In genomic region chr10:42092500-42092899, GRCm38 (mm10) we compare ENCODE assay signal across 8 mouse cellular contexts.
DNase-seq lines count a peak whose midpoint lies in the region; ATAC-seq and TF ChIP-seq lines count a peak whose summit lies in the region.

No protein-coding gene starts in this region.

- no peaks in the 10 kb centered on the region for H3K36me3 ChIP-seq in heart, embryonic 11.5 days (ENCODE audit: control insufficient read depth, insufficient read depth, low read length)
- no peaks in the 10 kb centered on the region for H3K36me3 ChIP-seq in forebrain, embryonic 12.5 days (replicated peaks)

- 10% methylated on average over 6 of the region's 6 CpGs for WGBS in cerebellum, adult 2 months
- 67% methylated on average over 6 of the region's 6 CpGs for whole genome bisulfite sequencing in heart, embryonic 11.5 days (ENCODE audit: insufficient replicate concordance)
- whole genome bisulfite sequencing in forebrain, embryonic 12.5 days: 75% methylated on average over 6 of the region's 6 CpGs

- peaks cover 12% of the 10 kb centered on the region; the same call in 1 of the 2 replicates for H3K4me1 ChIP-seq in cerebellum, adult 2 months (ENCODE audit: control insufficient read depth, insufficient read depth, low read length)
- peaks cover 37% of the 10 kb centered on the region for H3K4me1 ChIP-seq in heart, embryonic 11.5 days (ENCODE audit: control insufficient read depth, insufficient read depth, low read length)
- H3K4me1 ChIP-seq in forebrain, embryonic 12.5 days: peaks cover 17% of the 10 kb centered on the region

- no peak overlapping the region for H3K4me3 ChIP-seq in cerebellum, adult 2 months (replicated peaks; ENCODE audit: insufficient read depth, low read depth, low read length)
- no peak overlapping the region for H3K4me3 ChIP-seq in heart, embryonic 11.5 days (ENCODE audit: low read depth, low read length)
- H3K4me3 ChIP-seq in forebrain, embryonic 12.5 days (replicated peaks): no peak overlapping the region

- H3K27me3 ChIP-seq in cerebellum, adult 2 months (ENCODE audit: control insufficient read depth, insufficient read depth, low read length): no peaks in the 10 kb centered on the region
- no peaks in the 10 kb centered on the region for H3K27me3 ChIP-seq in heart, embryonic 11.5 days (ENCODE audit: control insufficient read depth, insufficient read depth, low read length)
- peaks cover 27% of the 10 kb centered on the region for H3K27me3 ChIP-seq in forebrain, embryonic 12.5 days

- no peak for TF ChIP-seq CTCF in cerebellum, adult 2 months (IDR thresholded peaks at IDR 0.05; ENCODE audit: borderline replicate concordance, insufficient read depth, low read depth, low read length)

- H3K4me2 ChIP-seq in heart, embryonic 11.5 days: no peak overlapping the region
- H3K4me2 ChIP-seq in forebrain, embryonic 12.5 days: no peak overlapping the region

- H3K9me3 ChIP-seq in heart, embryonic 11.5 days (replicated peaks; ENCODE audit: control insufficient read depth, low read length): no peaks in the 10 kb centered on the region
- no peaks in the 10 kb centered on the region for H3K9me3 ChIP-seq in forebrain, embryonic 12.5 days

- no peak overlapping the region for H3K9ac ChIP-seq in heart, embryonic 11.5 days (ENCODE audit: low read depth, low read length)
- no peak overlapping the region for H3K9ac ChIP-seq in forebrain, embryonic 12.5 days

- no peak overlapping the region for H3K27ac ChIP-seq in cerebellum, adult 2 months (ENCODE audit: insufficient read depth, low read length)
- H3K27ac ChIP-seq in heart, embryonic 11.5 days (ENCODE audit: low read depth, low read length): peak overlapping the region; percentile 41; the same call in 1 of the 2 replicates
- no peak overlapping the region for H3K27ac ChIP-seq in forebrain, embryonic 12.5 days

- no peak for ATAC-seq in heart, embryonic 11.5 days (replicated peaks; ENCODE audit: insufficient number of reproducible peaks, low FRiP score, low TSS enrichment)
- ATAC-seq in forebrain, embryonic 12.5 days (ENCODE audit: low FRiP score): no peak

- no peak for TF ChIP-seq POLR2A in cerebellum, adult 2 months (IDR thresholded peaks at IDR 0.05; ENCODE audit: borderline replicate concordance, insufficient read depth, low read length)

- peak; percentile 84 for DNase-seq in ovary, adult 18-20 months (ENCODE audit: low spot score)
- no peak for DNase-seq in ovary, postnatal 10 days (ENCODE audit: low spot score)
- peak; percentile 81 to 89 for DNase-seq in cerebellum, adult 2 months
- DNase-seq in layer of hippocampus, postnatal 36 days: peak; percentile 26 to 40
- DNase-seq in skeletal muscle tissue, adult 2 months (ENCODE audit: low read depth, low spot score): peak; percentile 52
- DNase-seq in spleen, adult 12 weeks (ENCODE audit: low spot score): no peak

Comparison
In these comparisons a context has a peak if more than half of its experiments do, and no peak if none do; other contexts are left out.
1. DNase-seq: peak in ovary, adult 18-20 months (single experiment), cerebellum, adult 2 months (2 of 2), layer of hippocampus, postnatal 36 days (2 of 2) and skeletal muscle tissue, adult 2 months (single experiment); none in ovary, postnatal 10 days (single experiment) and spleen, adult 12 weeks (single experiment).